Mouse (Mus musculus) neural tube, embryonic 11.5 days (tissue): ENCODE results near the gene Fstl4. TPM values are rescaled to one million over a fixed set of nuclear protein-coding genes. Genes with fewer than 3 reads are reported as not detected.

Source experiments
- ATAC-seq: fragments of 200-750 bp; cut with Nextera tagmentation; 2 replicates; pipeline ENCODE4 v1.8.0; 2017; ENCODE audit warnings: moderate number of reproducible peaks, mild to moderate bottlenecking, moderate TSS enrichment, moderate library complexity; ENCODE audit not compliant: insufficient read depth, low FRiP score, low TSS enrichment
- DNase-seq: peaks from one replicate; pipeline ENCODE4 v3.0.0-alpha.2; 2015; ENCODE audit warnings: low spot score
- H3K27ac ChIP-seq: fragments of 300-500 bp; sonication (generic); 2 replicates; pipeline ENCODE4 v1.5.1; 2014; ENCODE audit warnings: low read depth, mild to moderate bottlenecking, low read length
- H3K27me3 ChIP-seq: fragments of 300-500 bp; sonication (generic); 2 replicates; pipeline ENCODE4 v1.6.1; 2014; ENCODE audit warnings: mild to moderate bottlenecking, low read length, mixed read lengths; ENCODE audit not compliant: control insufficient read depth, insufficient read depth
- H3K36me3 ChIP-seq: fragments of 300-500 bp; sonication (generic); 2 replicates; pipeline ENCODE4 v1.6.1; 2014; ENCODE audit warnings: mild to moderate bottlenecking, low read length, moderate library complexity, mixed read lengths; ENCODE audit not compliant: control insufficient read depth, insufficient read depth
- H3K4me1 ChIP-seq: fragments of 300-500 bp; sonication (generic); 2 replicates; pipeline ENCODE4 v1.6.1; 2014; ENCODE audit warnings: low read length, mixed read lengths; ENCODE audit not compliant: control insufficient read depth, insufficient read depth
- H3K4me2 ChIP-seq: fragments of 300-500 bp; sonication (generic); 2 replicates; pipeline ENCODE4 v1.6.1; 2014; ENCODE audit warnings: low read depth, mild to moderate bottlenecking, moderate library complexity
- H3K4me3 ChIP-seq: fragments of 300-500 bp; sonication (generic); 2 replicates; pipeline ENCODE4 v1.5.1; 2014; ENCODE audit warnings: low read depth, low read length
- H3K9ac ChIP-seq: fragments of 300-500 bp; sonication (generic); 2 replicates; pipeline ENCODE4 v1.6.1; 2014; ENCODE audit warnings: mild to moderate bottlenecking, low read length
- H3K9me3 ChIP-seq: fragments of 300-500 bp; sonication (generic); 2 replicates; pipeline ENCODE4 v1.6.1; 2016; ENCODE audit warnings: low read length; ENCODE audit not compliant: control insufficient read depth
- WGBS: fragments of 180-500 bp; shearing (Covaris S2); extraction: QIAGEN DNeasy Blood & Tissue Kit; methylation state at CpG from one replicate; pipeline ENCODE4 v1.1.7; 2014; 5-methylcytosine and 5-hydroxymethylcytosine counted together
- polyA plus RNA-seq: library from polyadenylated mRNA; unstranded; fragments of >200 nt; fragmentation: Nextera tagmentation; extraction: Ambion mirVana; gene quantifications from 2 replicates; pipeline ENCODE4 v1.2.1, GENCODE M21; 2014

Fstl4 gene
- polyA plus RNA-seq, 1 experiment from 2014 or later: 3.5 TPM

DNA sequence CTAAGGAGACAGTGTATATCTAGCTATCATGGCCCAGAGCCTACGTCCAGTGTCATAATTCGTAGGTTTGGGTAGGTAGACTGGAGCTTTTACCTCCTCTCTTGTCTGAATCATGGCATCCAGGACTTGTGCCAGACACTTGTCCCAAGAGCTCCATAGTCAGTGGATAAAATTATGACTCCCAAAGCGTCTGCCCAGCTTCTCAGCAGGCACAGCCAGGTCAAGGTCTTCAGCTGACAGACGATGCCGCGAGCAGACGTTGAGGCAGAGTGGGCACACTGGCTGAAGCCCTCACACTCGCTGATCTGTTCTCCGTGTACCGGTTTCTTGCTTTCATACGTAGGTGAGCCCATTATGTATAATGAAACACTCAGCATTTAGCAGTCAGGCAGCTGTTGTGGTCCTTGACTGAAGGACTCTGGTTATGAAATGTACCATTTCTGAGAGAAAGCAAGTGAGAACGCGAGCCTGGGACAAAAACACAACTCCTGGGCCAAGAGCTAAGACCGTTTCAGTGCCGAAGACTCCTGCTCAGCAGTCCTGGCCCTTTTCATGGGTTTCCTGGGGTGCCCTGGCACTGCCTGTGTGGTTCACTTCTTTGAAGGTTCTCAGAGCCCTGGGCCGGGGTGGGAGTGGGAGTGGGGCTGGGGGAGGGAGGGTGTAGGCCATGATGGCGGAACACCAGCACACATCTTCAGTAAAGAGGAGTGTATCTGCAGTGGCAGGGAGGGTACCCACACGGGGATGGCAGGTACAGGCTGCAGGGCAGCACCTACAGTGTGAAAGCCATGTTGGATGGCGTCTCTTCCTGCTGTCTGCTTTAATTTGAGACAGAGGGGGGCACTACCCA lies 111.7 kb downstream of the Fstl4 start:
- no peak overlapping the region for H3K27ac ChIP-seq
- DNase-seq (no peak), ATAC-seq (no peak)
- H3K4me2 ChIP-seq: no peak overlapping the region
- H3K9me3 ChIP-seq: no peaks in the 10 kb centered on the region
- no peaks in the 10 kb centered on the region for H3K4me1 ChIP-seq
- no peaks in the 10 kb centered on the region for H3K36me3 ChIP-seq
- H3K9ac ChIP-seq: no peak overlapping the region
- no peaks in the 10 kb centered on the region for H3K27me3 ChIP-seq
- 93% methylated on average over 19 of the region's 19 CpGs for WGBS
- H3K4me3 ChIP-seq: no peak overlapping the region

DNA sequence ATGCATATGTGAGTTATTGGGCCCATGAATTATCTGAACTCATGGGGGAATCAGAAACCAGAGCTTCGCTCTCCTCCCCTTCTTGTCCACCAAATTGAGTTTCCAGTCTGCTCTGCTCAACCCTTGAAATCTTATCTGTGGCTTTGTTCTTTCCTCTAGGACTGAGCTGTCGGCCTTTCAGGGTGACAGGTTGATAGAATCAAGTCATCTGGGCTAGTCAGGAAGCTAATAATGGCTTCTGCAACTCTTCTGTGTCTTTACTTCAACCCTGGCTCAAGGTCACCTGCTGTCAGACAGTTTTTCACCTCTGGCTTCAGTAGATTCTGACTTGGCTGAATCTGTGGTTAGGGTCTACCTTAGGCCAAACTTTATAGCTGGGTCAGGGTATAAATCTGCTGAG lies 113.2 kb downstream of the Fstl4 start:
- Histone ChIP-seq H3K4me3 (no peak overlapping the region), H3K9me3 (no peaks in the 10 kb centered on the region), H3K36me3 (no peaks in the 10 kb centered on the region), H3K27me3 (no peaks in the 10 kb centered on the region), H3K27ac (no peak overlapping the region), H3K4me1 (no peaks in the 10 kb centered on the region), H3K9ac (no peak overlapping the region), H3K4me2 (no peak overlapping the region)
- ATAC-seq: no peak
- DNase-seq: no peak
- WGBS: 69% methylated on average over 2 of the region's 2 CpGs

DNA sequence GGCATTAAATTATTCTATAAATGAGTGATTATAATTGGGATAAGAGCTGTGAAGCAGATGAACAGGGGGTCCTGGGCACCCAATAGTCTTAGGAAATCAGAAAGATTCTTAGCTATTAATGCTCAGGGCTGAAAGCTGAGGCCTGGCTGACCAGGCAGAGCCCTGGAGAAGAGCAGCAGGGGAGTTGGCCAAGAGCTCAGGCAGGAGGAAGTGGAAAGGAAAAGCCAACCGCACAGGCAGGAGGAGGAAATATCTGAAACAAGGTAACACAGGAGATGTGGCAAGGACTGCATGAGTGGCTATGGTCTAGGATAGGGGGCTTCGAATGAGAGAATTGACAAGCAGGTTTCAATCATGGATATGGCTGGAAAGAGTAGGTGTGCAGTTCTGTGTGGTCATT lies 115.5 kb downstream of the Fstl4 start:
- Histone ChIP-seq H3K4me1 (no peaks in the 10 kb centered on the region), H3K4me2 (no peak overlapping the region), H3K4me3 (no peak overlapping the region), H3K36me3 (no peaks in the 10 kb centered on the region), H3K27ac (no peak overlapping the region), H3K9me3 (no peaks in the 10 kb centered on the region), H3K9ac (no peak overlapping the region), H3K27me3 (no peaks in the 10 kb centered on the region)
- ATAC-seq: no peak
- 86% methylated on average over 2 of the region's 2 CpGs for WGBS
- DNase-seq: no peak

DNA sequence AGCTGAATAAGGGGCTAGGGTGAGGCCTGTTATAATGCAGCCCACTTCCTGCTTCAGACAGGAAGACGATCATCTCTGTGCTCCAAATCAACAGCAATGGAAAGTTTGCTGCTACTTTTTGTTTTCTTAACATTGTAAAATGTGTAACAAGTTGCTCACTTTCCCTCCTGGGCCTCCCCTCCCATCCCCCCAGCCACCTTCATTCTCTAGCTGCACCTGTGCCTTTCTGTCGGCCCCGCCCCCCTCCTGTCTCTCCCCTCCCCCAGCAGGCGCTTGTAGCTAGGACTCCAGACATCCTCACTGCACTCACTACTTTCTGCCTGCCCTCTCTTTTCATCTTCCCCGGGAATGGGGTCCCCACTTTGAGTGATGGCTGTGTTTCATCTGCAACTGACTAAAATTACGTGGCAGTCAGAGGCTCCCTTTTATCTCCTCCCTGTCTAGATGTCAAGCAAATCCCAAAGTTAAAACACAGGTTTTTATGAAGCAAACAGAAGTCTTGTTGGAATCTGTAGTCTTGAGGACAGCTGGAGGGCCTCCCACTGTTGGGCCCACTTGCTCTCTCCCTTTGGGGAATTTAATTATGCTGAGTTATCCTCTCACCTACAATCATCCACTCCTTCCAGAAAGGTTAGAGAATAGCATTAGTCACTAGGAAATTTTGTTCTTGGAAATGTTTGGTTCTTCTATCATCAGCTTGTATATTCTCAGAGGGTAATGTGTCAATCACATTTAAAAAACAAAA lies 122.3 kb downstream of the Fstl4 start:
- Histone ChIP-seq H3K27me3 (no peaks in the 10 kb centered on the region), H3K27ac (no peak overlapping the region), H3K4me3 (no peak overlapping the region), H3K4me2 (no peak overlapping the region), H3K36me3 (no peaks in the 10 kb centered on the region), H3K4me1 (no peaks in the 10 kb centered on the region), H3K9ac (no peak overlapping the region), H3K9me3 (no peaks in the 10 kb centered on the region)
- ATAC-seq: no peak
- WGBS: 16% methylated on average over 6 of the region's 6 CpGs
- no peak for DNase-seq

DNA sequence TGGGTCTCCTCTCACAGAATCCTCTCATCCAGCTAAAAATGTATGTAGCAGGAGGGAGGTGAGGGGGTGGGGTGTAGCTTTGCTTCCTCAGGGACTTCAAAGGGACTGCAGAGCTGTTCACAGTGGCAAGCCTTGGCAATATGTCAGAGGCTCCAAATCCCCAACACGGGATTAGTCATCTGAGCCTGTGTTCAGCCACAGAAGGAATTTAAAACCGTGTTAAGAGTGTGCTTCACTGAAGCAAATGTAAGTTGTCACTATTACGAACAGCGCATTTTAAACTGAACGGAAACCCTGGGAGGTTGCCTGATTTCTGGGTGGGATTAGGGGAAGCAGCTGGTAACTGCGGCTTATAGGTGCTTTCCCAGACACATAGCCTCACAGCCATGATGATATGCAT lies 123.7 kb downstream of the Fstl4 start:
- Histone ChIP-seq H3K9me3 (no peaks in the 10 kb centered on the region), H3K36me3 (no peaks in the 10 kb centered on the region), H3K27me3 (no peaks in the 10 kb centered on the region), H3K4me3 (no peak overlapping the region), H3K4me1 (no peaks in the 10 kb centered on the region), H3K9ac (no peak overlapping the region), H3K27ac (no peak overlapping the region), H3K4me2 (no peak overlapping the region)
- no peak for ATAC-seq
- DNase-seq: no peak
- WGBS: 25% methylated on average over 6 of the region's 6 CpGs

DNA sequence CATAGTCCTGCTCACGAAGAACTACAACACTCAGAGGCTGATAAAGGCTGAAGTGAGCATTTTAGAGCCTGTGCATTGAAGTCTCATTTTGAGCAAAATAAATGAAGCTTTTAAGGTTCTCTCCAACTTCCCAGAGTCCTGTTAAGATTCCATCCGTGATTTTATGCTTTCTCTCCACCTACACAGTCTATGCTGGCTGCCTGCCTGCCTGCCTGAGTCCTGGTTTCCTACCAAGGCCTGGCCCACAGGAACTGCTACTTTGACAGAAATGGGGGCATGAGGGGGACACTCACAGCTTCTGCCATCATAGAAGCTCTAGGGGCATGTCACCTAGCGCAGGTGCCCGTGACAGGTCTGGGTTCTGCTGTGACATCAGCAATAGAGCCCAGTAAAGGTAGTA lies 125.1 kb downstream of the Fstl4 start:
- 88% methylated on average over 4 of the region's 4 CpGs for WGBS
- Histone ChIP-seq H3K27me3 (no peaks in the 10 kb centered on the region), H3K9ac (no peak overlapping the region), H3K4me3 (no peak overlapping the region), H3K27ac (no peak overlapping the region), H3K36me3 (no peaks in the 10 kb centered on the region), H3K4me1 (no peaks in the 10 kb centered on the region), H3K4me2 (no peak overlapping the region), H3K9me3 (no peaks in the 10 kb centered on the region)
- DNase-seq (no peak), ATAC-seq (no peak)

DNA sequence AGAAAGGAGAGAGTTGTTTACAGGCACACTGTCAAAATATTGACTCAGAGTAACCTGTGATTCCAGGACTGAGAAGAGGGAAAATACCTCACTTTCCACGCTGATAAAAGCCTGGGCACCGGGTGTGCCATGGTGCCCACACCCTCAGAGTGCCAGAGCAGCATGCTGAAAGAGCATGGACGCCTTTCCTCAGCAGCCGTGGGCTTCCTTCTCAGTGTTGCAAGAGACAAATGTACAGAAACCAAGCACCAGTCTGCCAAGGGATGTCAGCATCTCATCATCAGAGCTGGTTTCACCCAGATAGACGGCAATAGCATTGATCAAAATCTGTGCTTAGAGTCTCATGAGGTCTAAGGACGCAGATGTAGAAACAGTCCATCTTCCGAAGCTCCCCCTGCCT lies 125.7 kb downstream of the Fstl4 start:
- ATAC-seq (no peak), DNase-seq (no peak)
- no peaks in the 10 kb centered on the region for H3K9me3 ChIP-seq
- WGBS: 80% methylated on average over 7 of the region's 7 CpGs
- no peaks in the 10 kb centered on the region for H3K27me3 ChIP-seq
- H3K4me3 ChIP-seq: no peak overlapping the region
- H3K27ac ChIP-seq: no peak overlapping the region
- H3K9ac ChIP-seq: no peak overlapping the region
- no peak overlapping the region for H3K4me2 ChIP-seq
- no peaks in the 10 kb centered on the region for H3K36me3 ChIP-seq
- H3K4me1 ChIP-seq: no peaks in the 10 kb centered on the region

DNA sequence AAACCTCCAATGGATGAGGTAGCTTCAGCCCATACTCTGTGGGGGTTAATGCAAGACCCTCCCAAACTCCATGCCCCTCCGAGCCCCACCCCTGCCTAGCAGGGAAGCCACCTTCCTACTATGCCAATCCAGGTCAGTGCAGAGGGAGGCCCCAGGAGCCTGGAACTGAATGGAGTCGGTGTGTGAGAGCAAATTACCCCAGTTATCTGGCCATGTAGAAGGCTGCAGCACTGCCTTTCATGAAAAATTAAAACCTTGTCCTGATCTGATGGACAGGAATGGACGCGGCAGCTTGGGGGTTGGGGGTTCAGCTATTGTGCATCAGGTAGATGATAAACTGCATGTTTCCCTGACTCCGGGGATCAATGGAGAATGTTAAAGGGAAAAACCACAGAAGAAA lies 139.7 kb downstream of the Fstl4 start:
- Histone ChIP-seq H3K36me3 (no peaks in the 10 kb centered on the region), H3K4me1 (no peaks in the 10 kb centered on the region), H3K4me2 (no peak overlapping the region), H3K27me3 (no peaks in the 10 kb centered on the region), H3K4me3 (no peak overlapping the region), H3K27ac (no peak overlapping the region), H3K9ac (no peak overlapping the region), H3K9me3 (no peaks in the 10 kb centered on the region)
- DNase-seq (no peak), ATAC-seq (no peak)
- 79% methylated on average over 5 of the region's 5 CpGs for WGBS

DNA sequence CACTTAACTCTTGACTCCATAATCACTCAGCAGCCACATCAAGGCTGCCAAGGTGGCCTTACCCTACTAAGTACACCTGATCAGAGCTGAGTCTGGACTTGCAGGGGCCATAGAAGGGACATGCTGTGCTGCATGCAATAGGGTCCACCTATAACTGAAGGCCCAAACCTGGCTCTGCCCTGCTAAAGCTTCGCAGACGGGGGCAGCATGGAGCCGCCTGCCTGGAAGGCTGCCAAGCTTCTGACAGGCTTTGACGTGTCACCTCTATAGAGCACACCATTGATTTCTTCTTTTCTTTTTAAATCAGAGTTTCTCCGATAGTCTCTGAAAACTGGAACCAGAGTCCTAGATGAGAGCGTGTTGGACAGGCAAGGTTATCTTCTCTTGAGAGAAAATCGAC lies 146.4 kb downstream of the Fstl4 start:
- H3K4me1 ChIP-seq: no peaks in the 10 kb centered on the region
- 83% methylated on average over 7 of the region's 7 CpGs for WGBS
- no peaks in the 10 kb centered on the region for H3K9me3 ChIP-seq
- no peaks in the 10 kb centered on the region for H3K27me3 ChIP-seq
- no peak overlapping the region for H3K4me3 ChIP-seq
- DNase-seq (peak; percentile 14), ATAC-seq (no peak)
- H3K9ac ChIP-seq: no peak overlapping the region
- no peak overlapping the region for H3K27ac ChIP-seq
- H3K4me2 ChIP-seq: no peak overlapping the region
- H3K36me3 ChIP-seq: no peaks in the 10 kb centered on the region
